Mouse (Mus musculus) myocyte (in vitro differentiated cells): ENCODE data around the gene Atp6v1a. TPM values are rescaled to one million over a fixed set of nuclear protein-coding genes. Genes with fewer than 3 reads are reported as not detected.

ENCODE experiments used
- H3K27me3 ChIP-seq: one replicate; pipeline ENCODE4 v1.6.1; 2011; ENCODE audit not compliant: control insufficient read depth, insufficient read depth, insufficient read length
- H3K36me3 ChIP-seq: one replicate; pipeline ENCODE4 v1.6.1; 2011; ENCODE audit not compliant: control insufficient read depth, insufficient read depth
- H3K4me2 ChIP-seq: one replicate; pipeline ENCODE4 v1.6.1; 2011; ENCODE audit warnings: low read depth, control low read depth
- H3K4me3 ChIP-seq: one replicate; pipeline ENCODE4 v1.5.1; 2011; ENCODE audit warnings: mild to moderate bottlenecking, control low read depth, moderate library complexity
- H3K79me2 ChIP-seq: one replicate; pipeline ENCODE4 v1.6.1; 2011; ENCODE audit not compliant: control insufficient read depth, insufficient read depth
- H3ac ChIP-seq: one replicate; pipeline ENCODE4 v1.6.1; 2011; ENCODE audit not compliant: control insufficient read depth, insufficient read length
- CEBPB ChIP-seq: IDR thresholded peaks from 2 replicates; pipeline ENCODE4 v1.6.1; 2011; ENCODE audit warnings: mild to moderate bottlenecking, moderate library complexity; ENCODE audit not compliant: poor library complexity, insufficient read depth, severe bottlenecking
- E2F4 ChIP-seq: IDR thresholded peaks from one replicate; pipeline ENCODE4 v1.6.1; 2011; ENCODE audit warnings: mild to moderate bottlenecking, control low read depth, moderate library complexity; ENCODE audit not compliant: insufficient read depth
- MAX ChIP-seq: IDR thresholded peaks from one replicate; pipeline ENCODE4 v1.6.1; 2011; ENCODE audit warnings: low read depth, mild to moderate bottlenecking, control low read depth
- MYOD1 ChIP-seq, 3 experiments: IDR thresholded peaks; one replicate each; pipeline ENCODE4 v1.6.1; 2011; ENCODE audit warnings: control low read depth in 2 of 3, low read depth in 2 of 3, mild to moderate bottlenecking in 2 of 3, moderate library complexity in 1 of 3; ENCODE audit not compliant: insufficient read length in 2 of 3, control insufficient read depth in 1 of 3
- MYOG ChIP-seq, 3 experiments: IDR thresholded peaks; one replicate each; pipeline ENCODE4 v1.6.1; 2011; ENCODE audit warnings: control low read depth in 2 of 3, low read depth in 2 of 3, mild to moderate bottlenecking in 2 of 3; ENCODE audit not compliant: insufficient read length in 2 of 3, control insufficient read depth in 1 of 3, insufficient read depth in 1 of 3
- POLR2A ChIP-seq: IDR thresholded peaks from one replicate; pipeline ENCODE4 v1.6.1; 2011; ENCODE audit warnings: low read depth, mild to moderate bottlenecking, control low read depth, moderate library complexity; ENCODE audit not compliant: insufficient read length
- POLR2AphosphoS2 ChIP-seq: IDR thresholded peaks from one replicate; pipeline ENCODE4 v1.6.1; 2011; ENCODE audit warnings: low read depth, control low read depth; ENCODE audit not compliant: insufficient read length
- REST ChIP-seq: IDR thresholded peaks from one replicate; pipeline ENCODE4 v1.6.1; 2011; ENCODE audit warnings: mild to moderate bottlenecking, control low read depth, moderate library complexity; ENCODE audit not compliant: insufficient read depth, insufficient read length
- SRF ChIP-seq: IDR thresholded peaks from one replicate; pipeline ENCODE4 v1.6.1; 2011; ENCODE audit warnings: low read depth; ENCODE audit not compliant: control insufficient read depth, insufficient read length
- TCF12 ChIP-seq: IDR thresholded peaks from one replicate; pipeline ENCODE4 v1.6.1; 2011; ENCODE audit warnings: mild to moderate bottlenecking, control low read depth; ENCODE audit not compliant: poor library complexity, insufficient read depth, severe bottlenecking
- TCF3 ChIP-seq: IDR thresholded peaks from one replicate; pipeline ENCODE4 v1.6.1; 2011; ENCODE audit warnings: low read depth, control low read depth; ENCODE audit not compliant: insufficient read length
- USF1 ChIP-seq: IDR thresholded peaks from one replicate; pipeline ENCODE4 v1.6.1; 2011; ENCODE audit warnings: low read depth, mild to moderate bottlenecking, control low read depth, moderate library complexity
- polyA plus RNA-seq: library from polyadenylated mRNA; unstranded; fragments of >200 nt; fragmentation: generic; extraction: Trizol; gene quantifications from one replicate; pipeline ENCODE4 v1.2.1, GENCODE M21; 2012; ENCODE audit warnings: missing spikeins

Gene Atp6v1a
- polyA plus RNA-seq, 1 experiment: 28.7 TPM

GRCm38 (mm10) chr16:44122574-44122973, 16.9 kb downstream of the Atp6v1a start:
- H3K27me3 ChIP-seq: no peaks in the 10 kb centered on the region
- H3K36me3 ChIP-seq: no peaks in the 10 kb centered on the region
- no peak overlapping the region for H3ac ChIP-seq
- peaks cover 64% of the 10 kb centered on the region for H3K79me2 ChIP-seq
- no peak overlapping the region for H3K4me3 ChIP-seq
- TF ChIP-seq E2F4: no peak
- no peak for TF ChIP-seq SRF
- no peak for TF ChIP-seq POLR2AphosphoS2
- TF ChIP-seq MYOD1 (IDR thresholded peaks at IDR 0.05; ENCODE audit: control insufficient read depth in 1 of 3, insufficient read length in 2 of 3, low read depth in 2 of 3): no peak
- no peak for TF ChIP-seq REST
- TF ChIP-seq POLR2A: no peak
- no peak for TF ChIP-seq TCF3
- no peak for TF ChIP-seq TCF12
- TF ChIP-seq MAX: no peak
- no peak for TF ChIP-seq USF1
- no peak for TF ChIP-seq MYOG (IDR thresholded peaks at IDR 0.05; ENCODE audit: control insufficient read depth in 1 of 3, insufficient read depth in 1 of 3, insufficient read length in 2 of 3, low read depth in 2 of 3)
- no peak for TF ChIP-seq CEBPB
- H3K4me2 ChIP-seq: peak overlapping the region; percentile 86

- TF ChIP-seq SRF: no peak
- TF ChIP-seq MYOG (IDR thresholded peaks at IDR 0.05; ENCODE audit: control insufficient read depth in 1 of 3, insufficient read depth in 1 of 3, insufficient read length in 2 of 3, low read depth in 2 of 3): no peak
- no peak for TF ChIP-seq POLR2A
- no peak for TF ChIP-seq USF1
- TF ChIP-seq REST: no peak
- TF ChIP-seq TCF3: no peak
- TF ChIP-seq POLR2AphosphoS2: no peak
- no peak for TF ChIP-seq CEBPB
- TF ChIP-seq MAX: no peak
- TF ChIP-seq E2F4: no peak
- no peak for TF ChIP-seq TCF12
- Histone ChIP-seq H3K4me2 (peak overlapping the region; percentile 86), H3ac (no peak overlapping the region), H3K4me3 (no peak overlapping the region), H3K79me2 (peaks cover 63% of the 10 kb centered on the region), H3K27me3 (no peaks in the 10 kb centered on the region), H3K36me3 (no peaks in the 10 kb centered on the region)
Observed at GRCm38 (mm10) chr16:44122122-44122521, 17.4 kb downstream of the Atp6v1a start.

- Histone ChIP-seq H3K4me3 (no peak overlapping the region), H3K79me2 (peaks cover 46% of the 10 kb centered on the region), H3K36me3 (peaks cover 13% of the 10 kb centered on the region), H3K27me3 (no peaks in the 10 kb centered on the region), H3ac (no peak overlapping the region), H3K4me2 (no peak overlapping the region)
- TF ChIP-seq MYOD1 (IDR thresholded peaks at IDR 0.05; ENCODE audit: control insufficient read depth in 1 of 3, insufficient read length in 2 of 3, low read depth in 2 of 3): no peak
- TF ChIP-seq TCF3: no peak
Observed at GRCm38 (mm10) chr16:44119753-44120501, 19.6 kb downstream of the Atp6v1a start.

GRCm38 (mm10) chr16:44109002-44109401, 30.5 kb downstream of the Atp6v1a start:
- H3ac ChIP-seq: no peak overlapping the region
- TF ChIP-seq MYOD1 (IDR thresholded peaks at IDR 0.05; ENCODE audit: control insufficient read depth in 1 of 3, insufficient read length in 2 of 3, low read depth in 2 of 3) (peak in 2 of 3 experiments; percentile 31 to 44), MYOG (IDR thresholded peaks at IDR 0.05; ENCODE audit: control insufficient read depth in 1 of 3, insufficient read depth in 1 of 3, insufficient read length in 2 of 3, low read depth in 2 of 3) (peak in 1 of 3 experiments; percentile 40), USF1 (no peak)
- peaks cover 50% of the 10 kb centered on the region for H3K36me3 ChIP-seq
- H3K79me2 ChIP-seq: no peaks in the 10 kb centered on the region
- no peaks in the 10 kb centered on the region for H3K27me3 ChIP-seq
- no peak overlapping the region for H3K4me2 ChIP-seq
- no peak overlapping the region for H3K4me3 ChIP-seq

GRCm38 (mm10) chr16:44105211-44105610, 34.3 kb downstream of the Atp6v1a start:
- H3K4me2 ChIP-seq: no peak overlapping the region
- TF ChIP-seq SRF (no peak), POLR2AphosphoS2 (no peak), MYOG (IDR thresholded peaks at IDR 0.05; ENCODE audit: control insufficient read depth in 1 of 3, insufficient read depth in 1 of 3, insufficient read length in 2 of 3, low read depth in 2 of 3) (no peak), E2F4 (no peak), REST (no peak), TCF12 (no peak), POLR2A (no peak), TCF3 (no peak), CEBPB (no peak), USF1 (no peak)
- H3K36me3 ChIP-seq: peaks cover 60% of the 10 kb centered on the region
- no peak overlapping the region for H3ac ChIP-seq
- no peaks in the 10 kb centered on the region for H3K27me3 ChIP-seq
- no peaks in the 10 kb centered on the region for H3K79me2 ChIP-seq
- no peak overlapping the region for H3K4me3 ChIP-seq
